Mouse (Mus musculus): ENCODE results near the gene Sppl2b.
"Not testable (repeated sequence)": the region's sequence is repeated elsewhere in the genome, so short reads cannot be mapped to it uniquely, and the experiment has no call there.

Gene Sppl2b

GRCm38 (mm10) chr10:80854913-80855748, at the start of gene Sppl2b, which contains the start of gene Lsm7:
TSS of gene Sppl2b (plus strand) at chr10:80855275.
TSS of gene Lsm7 (minus strand) at chr10:80855209.
- peak; percentile 99 for DNase-seq

- DNase-seq: no peak
These were observed 49.8 kb upstream of the Sppl2b start for GRCm38 (mm10) chr10:80805322-80805721.

- DNase-seq: peak; percentile 85
These were observed 49.1 kb upstream of the Sppl2b start for GRCm38 (mm10) chr10:80805925-80806324.

- no peak for DNase-seq
These were observed 48.6 kb upstream of the Sppl2b start for GRCm38 (mm10) chr10:80806341-80807056.

DNA sequence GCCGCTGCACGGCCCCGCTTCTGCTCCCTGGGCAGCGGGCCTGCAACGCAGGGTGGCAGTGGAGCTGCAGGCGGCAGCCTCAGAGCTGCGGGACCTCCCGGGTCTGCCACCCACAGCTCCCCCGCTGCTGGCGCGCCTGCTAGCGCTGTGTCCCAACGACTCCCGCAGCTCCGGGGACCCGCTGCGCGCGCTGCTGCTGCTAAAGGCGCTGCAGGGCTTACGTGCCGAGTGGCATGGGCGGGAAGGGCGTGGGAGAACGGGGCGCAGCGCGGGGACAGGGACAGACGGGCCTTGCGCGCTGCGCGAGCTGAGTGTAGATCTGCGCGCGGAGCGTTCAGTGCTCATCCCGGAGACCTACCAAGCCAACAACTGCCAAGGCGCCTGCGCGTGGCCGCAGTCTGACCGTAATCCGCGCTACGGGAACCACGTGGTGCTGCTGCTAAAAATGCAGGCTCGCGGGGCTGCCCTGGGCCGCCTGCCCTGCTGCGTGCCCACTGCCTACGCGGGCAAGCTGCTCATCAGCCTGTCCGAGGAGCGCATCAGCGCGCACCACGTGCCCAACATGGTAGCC, 47.9 kb upstream of the Sppl2b start:
- DNase-seq: peak; percentile 81

DNA sequence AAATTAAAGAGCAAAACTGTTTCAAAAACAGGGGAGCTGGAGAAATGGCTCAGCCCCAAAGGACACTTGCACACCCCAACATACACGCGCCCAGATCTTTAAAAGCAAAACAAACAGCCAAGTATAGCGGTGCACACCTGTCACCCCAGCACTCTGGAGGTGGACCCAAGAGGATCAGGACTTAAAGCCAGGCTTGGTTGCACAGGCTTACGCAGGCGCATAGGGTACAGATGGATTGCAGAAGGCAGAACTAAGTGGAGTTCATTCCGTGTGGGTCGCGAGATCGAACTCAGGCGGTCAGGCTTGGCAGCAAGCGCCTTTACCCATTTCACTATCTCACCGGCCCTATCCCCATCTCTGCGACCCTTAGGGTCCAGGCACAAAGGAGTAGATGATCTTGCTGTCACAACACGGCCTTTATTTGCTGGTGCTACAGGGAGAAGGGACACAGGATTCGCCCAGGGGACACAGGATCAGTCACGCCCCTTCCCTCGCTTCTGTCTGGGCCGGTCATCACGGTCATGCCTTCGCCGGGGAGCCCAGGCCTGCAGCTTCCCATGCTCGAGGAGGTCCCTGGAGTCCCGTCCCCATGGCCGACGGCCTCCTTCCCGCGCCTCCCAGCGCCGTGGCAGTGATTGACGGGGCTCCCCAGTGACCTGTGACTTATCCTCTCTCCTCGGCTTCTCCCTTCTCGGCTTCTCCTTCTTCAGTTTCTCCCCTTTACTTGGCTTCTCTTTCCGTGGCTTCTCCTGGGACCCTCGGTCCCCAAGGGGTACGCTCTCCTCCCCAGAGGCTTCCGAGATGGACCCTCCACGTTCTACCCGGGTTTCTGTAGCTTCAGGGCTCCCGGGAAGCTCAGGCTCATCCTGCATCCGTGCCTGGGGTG, 46.7 kb upstream of the Sppl2b start:
- no peak for DNase-seq

- no peak for DNase-seq
These were observed 46.0 kb upstream of the Sppl2b start for GRCm38 (mm10) chr10:80808985-80809632.

GRCm38 (mm10) chr10:80810084-80810483, 45.0 kb upstream of the Sppl2b start:
- no peak for DNase-seq

- no peak for DNase-seq
These were observed 42.6 kb upstream of the Sppl2b start for GRCm38 (mm10) chr10:80812391-80813041.

- no peak for DNase-seq
These were observed 41.7 kb upstream of the Sppl2b start, which contains the start of gene Jsrp1 for GRCm38 (mm10) chr10:80813366-80813765. TSS of gene Jsrp1 (minus strand) at chr10:80813498.

DNA sequence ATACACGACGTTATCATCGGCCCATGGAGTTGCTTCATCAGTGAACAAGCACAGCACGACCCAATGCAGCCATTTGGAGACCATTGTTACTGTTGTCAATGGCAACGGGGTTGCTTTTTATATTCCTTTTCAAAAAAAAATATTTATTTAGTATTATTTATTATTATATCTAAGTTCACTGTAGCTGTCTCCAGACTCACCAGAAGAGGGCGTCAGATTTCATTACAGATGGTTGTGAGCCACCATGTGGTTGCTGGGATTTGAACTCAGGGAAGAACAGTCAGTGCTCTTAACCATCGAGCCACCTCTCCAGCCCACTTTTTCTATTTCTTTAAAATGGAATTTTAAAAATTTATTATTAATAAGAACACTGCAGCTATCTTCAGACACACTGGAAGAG, 40.3 kb upstream of the Sppl2b start:
- DNase-seq: no peak

GRCm38 (mm10) chr10:80816303-80816702, 38.8 kb upstream of the Sppl2b start:
- DNase-seq: not testable (repeated sequence)

- no peak for DNase-seq
These were observed 37.9 kb upstream of the Sppl2b start for GRCm38 (mm10) chr10:80817164-80817563.

- not testable (repeated sequence) for DNase-seq
These were observed 37.1 kb upstream of the Sppl2b start for GRCm38 (mm10) chr10:80817955-80818354.

- DNase-seq: no peak
These were observed 36.3 kb upstream of the Sppl2b start for GRCm38 (mm10) chr10:80818599-80819281.

- DNase-seq: no peak
These were observed 35.7 kb upstream of the Sppl2b start for GRCm38 (mm10) chr10:80819406-80819805.

GRCm38 (mm10) chr10:80821991-80822390, 33.1 kb upstream of the Sppl2b start:
- DNase-seq: peak; percentile 35

- no peak for DNase-seq
These were observed 32.5 kb upstream of the Sppl2b start for GRCm38 (mm10) chr10:80822528-80822927.

- DNase-seq: no peak
These were observed 31.8 kb upstream of the Sppl2b start for GRCm38 (mm10) chr10:80823316-80823715.

- no peak for DNase-seq
These were observed 31.0 kb upstream of the Sppl2b start for GRCm38 (mm10) chr10:80823847-80824643.
